Mouse (Mus musculus): ENCODE measurements around the gene Insc. TPM values are rescaled to one million over a fixed set of nuclear protein-coding genes. Genes with fewer than 3 reads are reported as not detected.
"Not testable (repeated sequence)": the region's sequence is repeated elsewhere in the genome, so short reads cannot be mapped to it uniquely, and the experiment has no call there.

Insc gene
- polyA plus RNA-seq, 1 experiment from 2014 or later: 16.6 TPM

DNA sequence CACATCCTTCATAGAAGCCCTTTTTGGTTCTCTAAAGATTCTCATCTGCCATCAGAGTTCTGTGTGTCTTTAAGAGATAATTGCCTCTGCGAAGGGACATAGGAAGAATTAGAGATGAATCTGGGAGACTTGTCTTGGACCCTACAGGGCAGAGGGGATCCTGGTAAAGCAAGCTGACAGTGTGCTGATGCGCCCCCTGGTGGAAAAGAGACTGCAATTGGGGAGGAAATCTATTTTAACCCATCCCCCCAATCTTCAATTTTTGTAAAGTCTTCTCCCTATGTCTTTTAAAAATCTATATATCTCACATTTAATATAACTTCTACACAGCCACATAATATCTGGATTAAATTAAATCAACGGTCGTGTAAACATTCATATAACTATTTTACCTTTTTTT, 13.8 kb upstream of the Insc start:
- WGBS: 66% methylated on average over 4 of the region's 4 CpGs
- H3K4me3 ChIP-seq (ENCODE audit: low read depth, low read length); H3K4me1 ChIP-seq (ENCODE audit: control insufficient read depth, insufficient read depth, low read length); H3K27me3 ChIP-seq (ENCODE audit: control insufficient read depth, insufficient read depth, low read length); DNase-seq (ENCODE audit: low spot score); H3K9ac ChIP-seq (ENCODE audit: low read length); H3K9me3 ChIP-seq (ENCODE audit: control insufficient read depth, low read length); ATAC-seq (ENCODE audit: insufficient read depth, low FRiP score, low TSS enrichment); H3K36me3 ChIP-seq (ENCODE audit: control insufficient read depth, insufficient read depth, low read length); H3K4me2 ChIP-seq (ENCODE audit: low read depth); H3K27ac ChIP-seq (ENCODE audit: low read depth, low read length): not testable (repeated sequence)

DNA sequence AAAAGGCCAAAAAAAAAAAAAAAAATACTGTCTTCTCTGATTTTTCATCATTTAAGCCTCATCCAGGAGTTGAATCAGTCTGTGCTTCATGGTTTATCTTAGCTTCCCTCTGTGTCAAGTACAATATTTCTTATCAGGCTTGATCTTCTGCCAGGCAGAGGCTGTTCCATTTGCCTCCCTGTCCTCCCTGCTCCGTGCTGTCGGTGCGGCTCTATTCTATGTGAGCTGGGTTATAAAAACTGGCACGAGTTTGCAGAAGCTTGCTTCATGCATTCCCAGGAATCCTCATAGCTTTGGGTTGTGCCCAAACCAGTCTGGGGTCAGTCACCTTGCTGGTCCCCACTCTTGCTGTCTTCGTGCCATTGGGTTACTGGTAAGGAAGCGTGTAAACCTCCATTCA, 12.3 kb upstream of the Insc start:
- Histone ChIP-seq H3K4me3 (ENCODE audit: low read depth, low read length) (no peak overlapping the region), H3K4me2 (ENCODE audit: low read depth) (no peak overlapping the region), H3K9ac (ENCODE audit: low read length) (no peak overlapping the region), H3K4me1 (ENCODE audit: control insufficient read depth, insufficient read depth, low read length) (no peaks in the 10 kb centered on the region), H3K36me3 (ENCODE audit: control insufficient read depth, insufficient read depth, low read length) (no peaks in the 10 kb centered on the region), H3K27me3 (ENCODE audit: control insufficient read depth, insufficient read depth, low read length) (no peaks in the 10 kb centered on the region), H3K9me3 (ENCODE audit: control insufficient read depth, low read length) (no peaks in the 10 kb centered on the region), H3K27ac (ENCODE audit: low read depth, low read length) (no peak overlapping the region)
- 84% methylated on average over 6 of the region's 6 CpGs for WGBS
- DNase-seq (ENCODE audit: low spot score) (no peak), ATAC-seq (ENCODE audit: insufficient read depth, low FRiP score, low TSS enrichment) (no peak)

DNA sequence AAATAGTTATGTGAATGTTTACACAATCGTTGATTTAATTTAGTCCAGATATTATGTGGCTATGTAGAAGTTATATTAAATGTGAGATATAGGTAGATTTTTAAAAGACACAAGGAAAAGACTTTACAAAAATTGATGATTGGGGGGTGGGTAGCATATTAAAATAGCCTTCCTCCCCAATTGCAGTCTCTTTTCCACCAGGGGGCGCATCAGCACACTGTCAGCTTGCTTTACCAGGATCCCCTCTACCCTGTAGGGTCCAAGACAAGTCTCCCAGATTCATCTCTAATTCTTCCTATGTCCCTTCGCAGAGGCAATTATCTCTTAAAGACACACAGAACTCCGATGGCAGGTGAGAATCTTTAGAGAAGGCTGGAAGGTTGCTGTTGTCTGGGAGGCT, 11.8 kb upstream of the Insc start:
- H3K4me2 ChIP-seq (ENCODE audit: low read depth): not testable (repeated sequence)
- 41% methylated on average over 4 of the region's 4 CpGs for WGBS

GRCm38 (mm10) chr7:114736256-114736655, 7.2 kb upstream of the Insc start:
- ATAC-seq (ENCODE audit: insufficient read depth, low FRiP score, low TSS enrichment) (no peak), DNase-seq (ENCODE audit: low spot score) (no peak)
- no peaks in the 10 kb centered on the region for H3K27me3 ChIP-seq (ENCODE audit: control insufficient read depth, insufficient read depth, low read length)
- H3K4me3 ChIP-seq (ENCODE audit: low read depth, low read length): no peak overlapping the region
- no peak overlapping the region for H3K9ac ChIP-seq (ENCODE audit: low read length)
- no peak overlapping the region for H3K27ac ChIP-seq (ENCODE audit: low read depth, low read length)
- no peaks in the 10 kb centered on the region for H3K36me3 ChIP-seq (ENCODE audit: control insufficient read depth, insufficient read depth, low read length)
- WGBS: 79% methylated on average over 5 of the region's 5 CpGs
- no peak overlapping the region for H3K4me2 ChIP-seq (ENCODE audit: low read depth)
- no peaks in the 10 kb centered on the region for H3K4me1 ChIP-seq (ENCODE audit: control insufficient read depth, insufficient read depth, low read length)
- H3K9me3 ChIP-seq (ENCODE audit: control insufficient read depth, low read length): no peaks in the 10 kb centered on the region

More for the DNA sequence above, 11.8 kb upstream of the Insc start:
- not testable (repeated sequence) for H3K9ac ChIP-seq (ENCODE audit: low read length); H3K9me3 ChIP-seq (ENCODE audit: control insufficient read depth, low read length); H3K27me3 ChIP-seq (ENCODE audit: control insufficient read depth, insufficient read depth, low read length); ATAC-seq (ENCODE audit: insufficient read depth, low FRiP score, low TSS enrichment); H3K4me1 ChIP-seq (ENCODE audit: control insufficient read depth, insufficient read depth, low read length); H3K4me3 ChIP-seq (ENCODE audit: low read depth, low read length); H3K27ac ChIP-seq (ENCODE audit: low read depth, low read length); DNase-seq (ENCODE audit: low spot score); H3K36me3 ChIP-seq (ENCODE audit: control insufficient read depth, insufficient read depth, low read length)

GRCm38 (mm10) chr7:114738166-114738565, 5.3 kb upstream of the Insc start:
- Histone ChIP-seq H3K4me1 (ENCODE audit: control insufficient read depth, insufficient read depth, low read length) (no peaks in the 10 kb centered on the region), H3K36me3 (ENCODE audit: control insufficient read depth, insufficient read depth, low read length) (no peaks in the 10 kb centered on the region), H3K27ac (ENCODE audit: low read depth, low read length) (no peak overlapping the region), H3K9ac (ENCODE audit: low read length) (no peak overlapping the region), H3K4me3 (ENCODE audit: low read depth, low read length) (no peak overlapping the region), H3K27me3 (ENCODE audit: control insufficient read depth, insufficient read depth, low read length) (no peaks in the 10 kb centered on the region), H3K4me2 (ENCODE audit: low read depth) (no peak overlapping the region), H3K9me3 (ENCODE audit: control insufficient read depth, low read length) (no peaks in the 10 kb centered on the region)
- no peak for DNase-seq (ENCODE audit: low spot score)
- ATAC-seq (ENCODE audit: insufficient read depth, low FRiP score, low TSS enrichment): no peak

GRCm38 (mm10) chr7:114740360-114741165, 2.9 kb upstream of the Insc start:
- H3K9me3 ChIP-seq (ENCODE audit: control insufficient read depth, low read length): no peaks in the 10 kb centered on the region
- H3K27ac ChIP-seq (ENCODE audit: low read depth, low read length): no peak overlapping the region
- no peak overlapping the region for H3K9ac ChIP-seq (ENCODE audit: low read length)
- no peaks in the 10 kb centered on the region for H3K36me3 ChIP-seq (ENCODE audit: control insufficient read depth, insufficient read depth, low read length)
- DNase-seq (ENCODE audit: low spot score) (no peak), ATAC-seq (ENCODE audit: insufficient read depth, low FRiP score, low TSS enrichment) (no peak)
- WGBS: 48% methylated on average over 6 of the region's 6 CpGs
- H3K4me3 ChIP-seq (ENCODE audit: low read depth, low read length): no peak overlapping the region
- H3K4me1 ChIP-seq (ENCODE audit: control insufficient read depth, insufficient read depth, low read length): no peaks in the 10 kb centered on the region
- no peaks in the 10 kb centered on the region for H3K27me3 ChIP-seq (ENCODE audit: control insufficient read depth, insufficient read depth, low read length)
- no peak overlapping the region for H3K4me2 ChIP-seq (ENCODE audit: low read depth)

- DNase-seq (ENCODE audit: low spot score): no peak
- Histone ChIP-seq H3K4me3 (ENCODE audit: low read depth, low read length) (no peak overlapping the region), H3K27me3 (ENCODE audit: control insufficient read depth, insufficient read depth, low read length) (no peaks in the 10 kb centered on the region)
Measured at GRCm38 (mm10) chr7:114744639-114745245, 1.2 kb downstream of the Insc start.

GRCm38 (mm10) chr7:114745481-114746271, 2.2 kb downstream of the Insc start:
- H3K27ac ChIP-seq (ENCODE audit: low read depth, low read length): no peak overlapping the region
- peak overlapping the region; percentile 42 for H3K9ac ChIP-seq (ENCODE audit: low read length)
- ATAC-seq (ENCODE audit: insufficient read depth, low FRiP score, low TSS enrichment) (no peak; the same call in none of the 2 replicates), DNase-seq (ENCODE audit: low spot score) (peak; percentile 39)
- peak overlapping the region; percentile 53 for H3K4me2 ChIP-seq (ENCODE audit: low read depth)
- H3K4me3 ChIP-seq (ENCODE audit: low read depth, low read length): peak overlapping the region; percentile 31
- no peaks in the 10 kb centered on the region for H3K4me1 ChIP-seq (ENCODE audit: control insufficient read depth, insufficient read depth, low read length)
- H3K36me3 ChIP-seq (ENCODE audit: control insufficient read depth, insufficient read depth, low read length): no peaks in the 10 kb centered on the region
- H3K27me3 ChIP-seq (ENCODE audit: control insufficient read depth, insufficient read depth, low read length): no peaks in the 10 kb centered on the region
- 5% methylated on average over 34 of the region's 34 CpGs for WGBS
- H3K9me3 ChIP-seq (ENCODE audit: control insufficient read depth, low read length): no peaks in the 10 kb centered on the region

More at GRCm38 (mm10) chr7:114744639-114745245, 1.2 kb downstream of the Insc start:
- no peak overlapping the region; the same call in 1 of the 2 replicates for H3K4me2 ChIP-seq (ENCODE audit: low read depth)
- no peaks in the 10 kb centered on the region for H3K36me3 ChIP-seq (ENCODE audit: control insufficient read depth, insufficient read depth, low read length)
- H3K9me3 ChIP-seq (ENCODE audit: control insufficient read depth, low read length): no peaks in the 10 kb centered on the region
- H3K9ac ChIP-seq (ENCODE audit: low read length): no peak overlapping the region
- no peak overlapping the region for H3K27ac ChIP-seq (ENCODE audit: low read depth, low read length)
- 64% methylated on average over 3 of the region's 3 CpGs for WGBS
- ATAC-seq (ENCODE audit: insufficient read depth, low FRiP score, low TSS enrichment): no peak
- H3K4me1 ChIP-seq (ENCODE audit: control insufficient read depth, insufficient read depth, low read length): no peaks in the 10 kb centered on the region

All from neural tube, embryonic 11.5 days (tissue).